Mouse (Mus musculus) megakaryocyte-erythroid progenitor cell, adult 5-6 weeks (primary cell): ENCODE data around the gene Ebf1. TPM values are rescaled to one million over a fixed set of nuclear protein-coding genes. Genes with fewer than 3 reads are reported as not detected.

Experiments used
- ATAC-seq: replicated peaks from 2 replicates; pipeline ENCODE4 v1.8.0; 2016; ENCODE audit warnings: mild to moderate bottlenecking, inconsistent platforms; ENCODE audit not compliant: severe bottlenecking, poor library complexity, low FRiP score, low TSS enrichment
- total RNA-seq, 2 experiments: library from RNA; stranded (forward) in 1 of 2; stranded (reverse) in 1 of 2; fragments of 200-1000, 215-1000 nt in 1 of 2; fragments of >200 nt in 1 of 2; fragmentation: Nextera tagmentation in 1 of 2; gene quantifications; 2 replicates each; pipeline ENCODE4 v1.2.3; 2014 to 2017

Gene Ebf1
- total RNA-seq, 2 experiments from 2014 or later, result 2.9 to 26.9 TPM

DNA sequence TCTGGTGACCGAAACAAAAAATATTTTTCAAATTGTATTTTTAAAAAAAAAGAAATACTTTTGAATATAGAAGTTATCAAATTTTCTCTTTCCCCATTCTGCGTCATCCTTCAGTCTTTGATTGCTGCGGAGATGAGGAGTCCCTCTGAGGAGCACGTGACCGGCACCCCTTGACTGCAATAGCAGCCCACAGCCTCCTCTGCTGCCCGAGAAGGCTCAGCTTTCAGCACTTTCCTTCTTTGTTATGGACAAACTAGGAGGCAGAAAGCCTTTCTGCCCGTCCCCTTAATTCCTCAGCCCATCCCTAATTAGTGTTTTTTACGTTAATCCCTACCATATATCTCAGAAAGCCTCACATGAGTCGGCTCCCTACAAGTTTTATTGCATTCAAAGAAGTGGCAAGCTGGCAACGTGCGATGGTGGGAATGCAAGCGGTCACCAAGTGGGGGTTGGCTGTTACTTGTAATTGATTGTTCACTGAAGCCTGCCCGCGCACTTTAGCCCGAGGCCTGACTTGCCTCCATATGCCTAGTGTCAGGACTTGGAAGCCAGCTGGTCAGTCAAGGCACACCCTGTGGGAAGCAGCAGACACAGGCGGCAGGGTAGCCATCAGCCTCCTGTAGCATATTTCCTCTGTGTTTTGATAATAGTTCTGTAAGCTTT, 79.6 kb downstream of the Ebf1 start:
- ATAC-seq, result no peak

DNA sequence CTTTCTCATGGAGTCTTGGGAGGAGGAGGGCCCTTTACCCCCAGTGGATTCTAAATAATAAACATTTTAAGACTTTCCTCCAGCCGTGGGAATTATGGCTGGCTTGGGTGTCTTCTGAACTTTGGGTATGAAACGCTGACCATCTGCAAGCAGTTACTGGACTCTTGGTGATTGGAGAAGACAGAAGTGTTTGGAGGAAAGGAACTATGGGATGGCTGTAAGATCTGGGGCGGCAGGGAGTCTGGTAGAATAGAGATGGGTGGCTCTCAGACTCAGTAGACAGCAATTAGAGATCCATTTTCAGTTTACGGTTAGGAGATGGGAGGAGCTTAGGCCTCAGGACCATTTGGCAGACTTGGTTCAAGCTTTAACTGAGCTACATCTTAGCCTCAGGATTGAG, 83.1 kb downstream of the Ebf1 start:
- ATAC-seq, result no peak

DNA sequence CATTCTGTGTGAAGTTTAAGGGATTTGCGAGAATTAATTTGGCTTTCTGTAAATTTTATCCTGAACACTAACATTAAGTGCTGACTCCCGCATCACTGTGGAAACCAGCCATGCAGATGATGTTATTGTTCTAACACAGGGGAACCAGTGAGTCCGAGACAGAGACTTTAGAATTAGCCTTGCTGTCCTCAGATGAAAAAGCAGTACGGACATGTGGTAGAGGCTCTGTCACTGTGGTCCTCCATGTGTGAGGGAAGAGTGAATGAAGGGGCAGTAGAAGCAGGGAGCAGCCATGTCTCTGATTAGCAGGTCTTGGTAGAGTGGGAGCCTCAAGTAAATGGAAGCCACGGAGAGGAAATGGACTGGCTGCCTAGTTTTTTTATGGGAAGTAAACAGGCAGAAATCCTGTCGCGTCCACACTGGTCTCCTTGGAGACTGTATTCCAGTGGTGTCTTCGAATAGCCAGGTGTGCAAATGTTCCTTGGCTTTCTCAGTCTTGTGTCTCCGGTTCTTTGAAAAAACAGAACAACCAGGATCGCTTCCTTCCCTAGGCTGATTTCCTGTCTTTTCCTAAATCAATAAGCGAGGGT, 84.2 kb downstream of the Ebf1 start:
- no peak for ATAC-seq

DNA sequence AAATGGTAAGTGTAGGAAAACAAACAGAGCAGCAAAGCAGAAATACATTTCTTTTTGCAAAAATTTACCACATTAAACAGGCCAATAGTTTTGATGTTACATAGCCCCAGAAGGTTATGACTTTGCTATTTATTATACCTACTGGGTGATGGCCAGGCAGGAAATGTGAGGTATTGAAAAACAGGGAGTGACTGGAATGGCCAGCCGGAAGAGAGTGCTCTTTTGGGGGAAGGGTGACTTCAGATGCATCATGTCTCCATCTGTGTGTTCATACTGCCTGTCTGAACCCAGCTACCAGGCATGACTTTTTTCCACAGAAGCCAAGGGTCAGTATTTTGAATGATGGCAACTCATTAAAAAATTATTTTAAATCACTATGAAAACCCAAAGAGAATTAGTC, 84.7 kb downstream of the Ebf1 start:
- ATAC-seq, result no peak

DNA sequence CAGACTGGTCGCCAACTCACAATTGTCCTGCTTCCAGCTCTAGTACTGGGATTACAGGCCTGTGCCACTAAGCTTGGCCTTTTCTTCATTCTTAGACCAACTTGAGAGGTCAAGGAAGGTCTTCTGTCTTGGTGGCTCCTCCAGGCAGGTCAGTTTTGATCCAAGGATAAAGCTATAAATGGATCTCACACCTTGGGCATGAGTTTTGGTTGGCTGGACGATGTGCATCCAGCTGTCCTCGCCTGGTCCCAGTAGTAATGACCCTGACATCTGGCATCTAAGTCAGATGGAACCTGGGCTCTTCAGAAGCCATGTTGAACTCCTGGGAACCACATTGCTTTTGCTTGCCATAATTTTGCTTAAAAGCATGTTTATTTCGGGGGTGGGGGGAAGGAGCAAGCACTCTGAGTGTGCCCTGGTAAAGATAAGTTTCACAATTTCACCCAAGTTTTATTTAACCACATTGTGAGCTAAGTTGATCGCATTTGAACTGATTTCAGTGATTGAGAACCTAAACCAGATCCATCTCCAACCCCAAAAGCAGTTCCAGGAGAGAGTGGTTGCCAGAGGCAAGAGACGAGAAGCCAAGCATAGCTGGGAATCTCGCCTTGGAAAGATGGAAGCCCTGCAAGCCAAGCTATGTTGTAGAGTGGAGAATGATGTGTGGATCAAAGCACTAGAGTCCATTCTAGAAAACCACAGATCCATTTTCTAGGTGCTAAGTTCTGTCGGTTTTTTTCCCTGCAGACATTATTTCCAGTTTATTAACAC, 85.8 kb downstream of the Ebf1 start:
- no peak for ATAC-seq

DNA sequence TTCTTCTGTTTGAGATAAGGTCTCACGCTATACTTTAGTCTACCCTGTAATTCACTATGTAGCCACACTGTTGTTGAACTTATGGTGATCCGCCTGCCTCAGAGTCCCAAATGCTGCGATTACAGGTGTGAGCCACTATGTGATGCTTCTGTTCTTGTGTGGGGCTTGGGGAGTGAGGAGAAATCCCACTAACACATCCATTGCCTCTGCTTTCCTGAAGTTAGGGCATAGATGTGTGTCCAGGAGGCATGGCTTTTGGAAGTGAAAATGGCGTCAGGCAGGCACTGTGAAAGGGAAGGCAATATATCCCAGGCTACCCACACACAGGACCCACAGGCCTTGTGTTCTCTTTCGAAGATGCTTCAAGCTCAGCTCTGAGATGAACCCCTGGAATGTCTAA, 86.8 kb downstream of the Ebf1 start:
- no peak for ATAC-seq

DNA sequence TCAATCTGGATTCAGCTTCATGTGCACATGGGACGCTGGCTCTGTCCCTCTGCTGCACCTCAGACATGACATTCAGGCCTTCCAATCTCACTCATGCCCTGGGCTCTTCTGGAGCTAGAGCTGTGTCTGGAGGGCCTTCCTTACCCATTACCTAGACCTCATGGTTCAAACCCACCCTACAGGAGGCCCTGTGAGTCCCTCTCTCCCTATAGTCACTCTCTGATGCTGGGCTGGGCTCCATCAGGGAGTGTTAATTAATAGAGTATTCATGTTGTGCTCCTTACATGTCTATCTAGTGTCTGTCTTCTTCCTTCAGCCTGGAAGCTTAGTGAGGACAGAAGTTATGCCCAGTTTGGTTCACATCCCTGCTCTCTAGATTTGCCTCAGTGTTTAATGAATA, 88.7 kb downstream of the Ebf1 start:
- no peak for ATAC-seq

DNA sequence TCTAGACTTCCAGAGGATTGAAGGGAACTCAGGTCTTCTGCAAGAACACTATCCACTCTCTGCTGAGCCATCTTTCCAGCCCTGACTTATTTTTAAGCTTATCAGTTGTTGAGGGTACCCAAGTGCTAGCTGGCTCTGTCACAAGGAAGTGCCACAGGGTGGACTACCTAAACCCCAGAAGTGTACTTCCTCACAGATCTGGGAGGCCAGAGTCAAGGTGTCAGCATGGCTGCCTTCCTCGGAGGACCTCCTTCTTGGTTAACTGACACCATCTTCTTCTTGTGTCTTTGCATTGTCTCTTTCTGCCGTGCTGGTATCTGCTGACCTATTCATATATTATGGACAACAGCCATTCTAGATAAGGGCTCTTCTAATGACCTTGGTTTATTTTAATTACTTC, 89.3 kb downstream of the Ebf1 start:
- ATAC-seq, result no peak

DNA sequence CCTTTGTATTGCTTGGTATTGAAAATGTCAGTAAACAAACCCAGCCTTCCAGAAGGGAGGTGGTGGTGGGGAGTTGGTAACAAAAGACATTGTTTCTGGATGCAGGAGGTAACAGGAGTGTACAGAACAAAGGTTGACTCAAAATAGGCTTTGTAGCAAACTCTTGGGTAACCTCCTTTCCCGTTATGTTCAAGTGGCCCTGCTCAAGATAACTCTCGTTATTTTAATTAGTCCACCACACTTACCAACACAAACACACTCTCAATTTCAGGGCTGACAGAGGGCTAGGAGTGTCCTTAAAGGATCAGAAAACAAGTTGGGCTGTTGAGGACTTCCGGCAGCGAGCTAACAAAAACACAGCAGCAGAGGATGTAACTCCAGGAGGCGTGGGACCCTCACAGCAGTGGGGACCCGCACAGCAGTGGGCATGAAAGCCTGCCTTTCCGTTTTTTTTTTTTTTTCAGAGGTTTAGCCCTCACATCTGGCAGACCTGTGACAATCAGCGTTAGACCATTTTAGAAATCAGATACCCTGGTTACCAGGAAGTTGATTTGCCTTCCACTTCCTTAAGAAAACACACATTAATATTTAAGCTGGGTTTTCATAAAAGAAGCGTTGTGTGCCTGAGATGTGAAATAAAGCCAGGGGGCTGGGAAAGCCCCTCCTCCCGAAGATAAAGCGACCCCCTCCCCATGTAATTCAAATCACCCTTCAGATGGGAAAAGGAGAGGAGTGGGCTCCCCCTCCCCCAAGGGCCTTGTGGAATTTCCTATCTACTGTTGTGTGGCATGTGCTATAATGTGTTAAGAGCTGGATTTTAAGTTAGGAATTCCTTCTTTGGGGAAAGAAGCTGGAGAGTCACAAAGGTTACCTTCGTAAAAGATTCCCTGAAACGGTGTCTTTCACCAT, 90.5 kb downstream of the Ebf1 start:
- no peak for ATAC-seq

DNA sequence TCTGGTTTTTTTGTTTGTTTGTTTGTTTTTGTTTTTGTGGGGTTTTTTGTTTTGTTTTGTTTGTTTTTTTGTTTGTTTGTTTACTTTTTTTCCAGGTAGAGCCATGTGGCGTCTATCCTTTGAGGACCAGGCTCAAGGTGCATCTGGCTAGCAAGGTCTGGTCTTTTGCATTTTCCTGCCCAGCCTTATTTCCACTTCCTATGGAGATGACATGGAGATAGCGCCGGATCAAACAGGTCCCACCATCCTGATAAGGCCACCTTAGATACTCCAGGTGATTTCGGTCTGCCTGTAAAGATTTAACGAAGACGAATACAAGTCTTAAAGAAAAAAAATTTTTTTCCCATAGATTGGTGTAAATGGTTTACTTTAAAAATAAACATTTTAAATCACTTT, 91.2 kb downstream of the Ebf1 start:
- ATAC-seq, result no peak

DNA sequence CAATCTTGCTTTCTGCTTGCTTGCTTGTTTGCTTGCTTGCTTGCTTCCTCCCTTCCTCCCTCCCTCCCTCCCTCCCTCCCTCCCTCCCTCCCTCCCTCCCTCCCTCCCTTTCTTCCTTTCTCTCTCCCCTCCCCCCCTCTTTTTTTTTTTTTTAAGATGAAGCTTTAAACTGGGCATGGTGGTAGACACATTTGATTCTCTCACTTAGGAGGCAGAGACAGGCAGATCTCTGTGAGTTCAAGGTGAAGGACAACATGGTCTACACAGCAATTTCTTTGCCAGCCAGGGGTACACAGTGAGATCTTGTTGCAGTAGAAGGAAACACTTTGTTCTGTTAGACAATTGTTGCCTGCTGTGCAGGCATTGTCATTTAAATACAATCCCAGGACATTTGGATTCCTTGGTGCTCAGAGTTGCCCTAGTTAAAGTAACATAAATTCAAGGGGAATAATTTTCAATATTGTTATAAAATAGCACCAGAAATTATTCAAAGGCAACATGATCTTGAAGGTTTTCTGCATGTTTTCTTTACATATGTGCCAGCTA, 92.0 kb downstream of the Ebf1 start:
- ATAC-seq, result no peak

DNA sequence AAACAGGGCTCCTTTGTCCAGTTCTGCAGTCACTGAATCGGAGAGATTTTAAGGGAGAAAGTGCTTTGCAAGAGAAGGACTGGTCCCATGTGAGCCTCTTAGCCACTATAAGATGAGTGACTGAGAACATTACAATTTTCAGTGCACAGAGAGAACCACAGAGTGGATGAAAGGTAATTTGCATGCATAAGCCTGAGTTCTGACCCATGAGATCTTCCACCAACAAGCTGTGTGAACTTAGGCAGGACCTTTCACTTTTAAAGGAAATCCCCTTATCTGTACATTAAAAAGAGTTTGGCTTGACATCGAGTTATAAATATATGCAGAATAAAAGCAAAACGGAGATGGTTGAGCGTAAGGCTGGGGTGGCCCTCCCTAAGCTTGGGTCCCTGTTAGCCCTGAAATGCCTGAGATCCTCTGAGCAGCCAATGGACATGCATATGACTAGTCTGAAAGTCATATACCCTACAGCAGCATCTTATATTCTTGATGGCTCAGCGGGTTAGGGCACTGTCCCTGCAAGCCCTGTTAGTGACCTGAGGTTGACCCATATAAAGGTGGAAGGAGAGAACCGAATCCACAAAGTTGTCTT, 92.8 kb downstream of the Ebf1 start:
- no peak for ATAC-seq

DNA sequence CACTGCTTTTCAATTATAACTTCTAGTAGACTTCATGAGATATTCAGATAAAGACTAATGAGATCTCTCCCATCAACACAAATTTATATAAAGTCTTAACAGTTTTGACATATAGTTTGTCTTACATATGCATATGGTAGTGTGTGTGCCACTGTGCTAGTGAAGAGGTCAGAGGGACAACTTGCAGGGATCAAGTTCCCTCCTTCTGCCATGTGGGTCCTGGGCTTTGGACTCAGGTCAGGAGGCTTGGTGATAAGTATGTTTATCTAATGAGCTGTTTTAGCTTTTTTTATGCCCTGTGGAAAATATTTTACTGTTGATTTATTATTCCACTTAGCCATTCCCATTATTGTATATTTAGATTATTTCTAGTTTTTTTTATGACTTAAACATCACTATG, 93.7 kb downstream of the Ebf1 start:
- ATAC-seq, result no peak

DNA sequence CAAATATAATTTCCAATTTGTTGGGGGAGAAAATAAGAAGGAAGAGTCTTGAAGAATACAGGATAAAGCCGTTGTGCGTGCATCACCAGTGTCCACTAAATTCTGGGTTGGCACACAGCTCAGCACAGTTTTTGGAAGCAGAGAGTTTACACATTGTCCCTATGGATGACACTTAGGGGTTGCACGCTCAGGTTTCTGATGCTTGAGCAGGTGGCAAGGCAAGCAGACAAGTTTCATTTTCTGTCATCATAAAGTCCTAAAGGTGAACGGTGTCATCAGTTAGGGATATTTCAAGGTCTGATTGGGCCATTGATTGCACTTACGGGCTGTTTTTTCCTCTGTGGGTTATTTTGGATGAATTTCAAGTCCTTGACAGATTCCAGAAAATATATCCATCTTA, 97.1 kb downstream of the Ebf1 start:
- no peak for ATAC-seq

DNA sequence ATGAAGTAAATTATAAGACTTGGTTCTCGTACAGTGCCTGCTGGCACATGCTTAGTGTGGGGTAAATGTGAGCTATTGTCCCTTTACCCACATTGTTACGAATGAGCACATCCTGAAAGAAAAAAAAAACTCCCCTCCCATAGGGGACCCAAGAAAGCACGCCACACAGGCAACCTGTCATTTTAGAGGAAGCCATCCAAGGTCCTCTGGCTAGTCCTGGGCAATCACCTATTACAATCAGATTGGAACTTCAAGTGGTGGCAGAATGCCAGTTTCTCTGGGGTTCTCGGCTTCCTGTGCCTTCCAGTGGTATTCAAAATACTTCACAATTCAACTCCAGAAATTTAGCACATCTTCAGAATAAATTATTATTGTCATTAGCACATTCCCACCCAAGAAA, 98.7 kb downstream of the Ebf1 start:
- no peak for ATAC-seq

DNA sequence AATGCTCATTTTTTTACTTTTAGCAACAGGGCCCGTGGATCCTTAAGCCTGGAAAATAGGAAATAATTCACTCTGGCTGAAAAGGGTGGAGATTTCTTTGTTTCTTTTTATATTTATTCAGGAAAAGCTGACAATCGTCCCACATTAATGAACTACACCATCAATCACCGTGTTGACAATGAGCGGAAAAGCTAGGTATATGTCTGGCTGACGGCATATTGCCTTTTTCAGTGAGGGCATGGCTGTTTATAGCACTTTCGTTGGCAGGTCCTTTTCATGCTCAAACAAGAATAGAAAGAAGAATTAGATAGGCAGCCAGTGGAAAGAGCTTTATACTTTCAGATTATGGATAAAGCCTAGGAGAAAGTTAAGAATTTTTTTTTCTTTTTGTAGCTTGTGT, 99.8 kb downstream of the Ebf1 start:
- ATAC-seq, result no peak

DNA sequence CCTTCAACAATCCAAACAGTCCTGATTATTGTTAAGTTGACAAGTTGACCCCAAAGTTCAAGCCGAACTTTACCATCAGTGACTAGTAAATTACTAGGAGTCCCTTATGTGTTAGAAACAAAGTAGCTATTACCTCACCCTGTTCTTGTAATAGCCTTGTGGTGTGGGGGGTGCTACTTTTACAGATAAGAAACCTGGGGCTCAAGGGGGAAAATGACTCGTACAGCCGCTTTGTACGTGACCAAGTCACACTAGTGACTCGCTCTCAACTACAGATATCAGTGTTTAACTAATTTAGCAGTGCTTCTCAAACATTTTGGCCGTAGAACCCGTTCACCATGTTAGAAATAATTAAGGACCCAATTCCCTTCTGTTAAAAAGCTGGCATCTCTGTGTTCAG, 100.5 kb downstream of the Ebf1 start:
- no peak for ATAC-seq

DNA sequence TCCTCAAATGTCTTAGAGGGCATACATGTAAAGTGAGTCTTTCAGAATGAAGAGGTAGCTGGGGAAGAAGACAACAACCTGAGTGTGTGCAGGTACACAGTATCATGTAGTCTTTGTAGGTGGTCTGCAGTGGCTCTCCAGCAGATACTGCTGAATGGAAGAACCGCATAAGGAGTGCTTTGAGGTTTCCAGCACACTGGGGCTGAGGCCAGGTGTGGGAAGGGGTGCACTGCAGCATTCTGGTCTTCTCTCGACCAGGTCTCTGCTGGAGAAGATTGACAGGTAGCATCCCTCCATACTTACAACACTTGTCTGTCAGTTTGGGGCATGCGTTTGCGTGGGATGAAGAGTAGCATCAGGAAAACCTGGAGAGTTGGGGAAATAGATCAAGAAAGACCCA, 104.9 kb downstream of the Ebf1 start:
- no peak for ATAC-seq

DNA sequence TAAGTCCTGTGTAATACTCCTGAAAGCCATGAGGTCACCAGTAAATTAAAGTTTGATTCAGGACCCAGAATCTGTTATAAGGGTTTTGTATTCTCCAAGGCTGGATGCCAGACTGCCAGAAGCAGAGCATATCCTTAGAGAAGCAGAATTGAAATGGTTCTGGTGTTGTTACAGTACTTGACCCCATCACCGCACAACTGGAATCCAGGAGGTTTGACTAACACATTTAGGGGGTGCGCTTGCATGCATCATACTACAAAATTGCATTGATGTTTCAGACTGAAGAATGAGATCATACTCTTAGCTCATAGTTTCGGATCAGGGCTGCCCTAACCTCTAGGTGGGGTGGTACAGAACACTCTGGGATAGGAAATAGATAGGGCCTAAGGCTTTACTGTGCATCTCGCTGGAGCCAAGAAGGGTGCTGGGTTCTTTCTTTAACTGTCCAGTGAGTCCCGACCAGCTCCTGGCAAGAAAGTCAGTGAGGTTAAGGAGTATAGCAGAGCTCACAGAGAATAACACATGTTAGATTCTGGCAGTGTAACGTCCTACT, 106.9 kb downstream of the Ebf1 start:
- ATAC-seq, result no peak
